Mouse (Mus musculus) erythroid progenitor cell, adult 5-6 weeks (primary cell): Measurements from ENCODE around the gene Traf7. TPM values are rescaled to one million over a fixed set of nuclear protein-coding genes. Genes with fewer than 3 reads are reported as not detected.
A peak's percentile ranks its signal among the peaks of the same experiment; 100 is the strongest.

Source experiments
- ATAC-seq: replicated peaks from 2 replicates; pipeline ENCODE4 v1.8.0; 2016; ENCODE audit warnings: moderate number of reproducible peaks, mild to moderate bottlenecking, moderate TSS enrichment, inconsistent platforms; ENCODE audit not compliant: poor library complexity, low FRiP score, severe bottlenecking
- total RNA-seq, 2 experiments: library from RNA; stranded (forward) in 1 of 2; stranded (reverse) in 1 of 2; fragments of 150-400 nt in 1 of 2; fragments of 186-747, 209-891 nt in 1 of 2; gene quantifications; 2 replicates each; pipeline versions ENCODE4 v1.2.3 to v1.2.4; 2015 to 2017; ENCODE audit warnings: low replicate concordance in 2 of 2

Traf7 gene
- total RNA-seq (2015; ENCODE audit: low replicate concordance) (49.0 and 54.1 TPM in 2 replicates), total RNA-seq (2017; ENCODE audit: low replicate concordance) (73.9 and 83.1 TPM in 2 replicates)

DNA sequence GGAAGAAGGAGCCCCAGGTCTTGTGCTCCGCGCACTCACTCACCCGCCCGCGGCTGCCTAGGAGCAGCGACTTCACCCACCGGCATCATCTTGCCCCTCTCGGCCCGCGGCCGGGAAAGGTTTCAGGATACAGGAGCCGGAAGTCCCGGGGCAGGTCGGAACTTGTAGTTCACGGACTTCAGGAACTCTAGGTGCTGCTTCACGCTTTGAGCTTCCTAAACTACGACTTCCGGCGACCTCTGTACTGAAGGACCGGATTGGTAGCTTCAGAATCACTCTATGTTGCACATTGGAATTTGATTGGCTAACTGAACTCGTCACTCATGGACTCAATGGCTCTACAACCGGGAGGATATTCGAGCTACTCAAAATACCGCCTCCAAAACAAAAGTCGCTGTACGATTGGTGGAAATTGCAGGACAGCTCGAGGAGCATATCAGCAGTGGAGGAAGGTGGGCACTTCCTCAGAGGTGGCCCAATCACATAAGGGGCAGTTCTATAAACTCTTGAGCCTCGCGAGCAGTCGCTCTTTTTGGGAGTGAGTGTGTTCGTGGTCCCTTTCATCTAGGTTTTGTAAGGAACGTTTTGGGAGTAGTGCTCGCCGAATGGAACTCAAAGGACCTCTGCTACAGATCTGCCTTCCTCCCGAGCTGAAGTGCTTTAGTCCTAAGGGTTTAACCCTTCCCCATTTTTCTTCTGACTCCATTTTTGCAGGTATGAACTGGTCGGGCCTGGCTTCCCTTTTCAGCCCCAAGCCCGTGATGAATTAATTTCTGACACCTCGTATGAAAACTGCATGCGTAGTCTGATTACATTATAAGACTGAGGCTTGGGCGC, at the start of gene Traf7:
Gene Traf7, minus strand, starts transcription at position 216 of the 837 bp plus-strand sequence.
- ATAC-seq = peak; percentile 91

DNA sequence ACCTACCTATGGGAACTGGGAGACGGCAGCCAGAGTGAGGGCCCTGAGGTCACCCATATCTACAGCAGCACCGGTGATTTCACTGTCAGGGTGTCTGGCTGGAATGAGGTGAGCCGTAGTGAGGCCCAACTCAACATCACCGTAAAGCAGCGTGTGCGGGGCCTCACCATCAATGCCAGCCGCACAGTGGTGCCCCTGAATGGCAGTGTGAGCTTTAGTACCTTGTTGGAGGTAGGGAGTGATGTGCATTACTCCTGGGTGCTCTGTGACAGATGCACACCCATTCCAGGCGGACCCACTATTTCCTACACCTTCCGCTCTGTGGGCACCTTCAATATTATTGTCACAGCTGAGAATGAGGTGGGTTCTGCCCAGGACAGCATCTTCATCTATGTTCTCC, 46.1 kb upstream of the Traf7 start:
- ATAC-seq = no peak

DNA sequence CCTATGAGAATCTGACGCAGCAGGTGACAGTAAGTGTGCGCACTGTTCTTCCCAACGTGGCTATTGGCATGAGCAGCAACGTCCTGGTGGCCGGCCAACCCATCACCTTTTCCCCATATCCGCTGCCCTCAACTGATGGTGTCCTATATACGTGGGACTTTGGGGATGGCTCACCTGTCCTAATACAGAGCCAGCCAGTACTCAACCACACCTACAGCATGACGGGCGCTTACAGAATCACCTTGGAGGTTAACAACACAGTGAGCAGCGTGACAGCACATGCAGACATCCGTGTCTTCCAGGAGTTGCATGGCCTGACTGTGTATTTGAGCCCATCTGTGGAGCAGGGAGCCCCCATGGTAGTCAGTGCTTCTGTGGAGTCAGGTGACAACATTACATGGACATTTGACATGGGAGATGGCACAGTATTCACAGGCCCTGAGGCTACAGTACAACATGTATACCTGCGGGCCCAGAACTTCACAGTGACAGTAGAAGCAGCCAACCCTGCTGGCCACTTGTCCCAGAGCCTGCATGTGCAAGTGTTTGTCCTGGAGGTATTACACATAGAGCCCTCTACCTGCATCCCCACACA, 45.0 kb upstream of the Traf7 start:
- ATAC-seq = no peak

DNA sequence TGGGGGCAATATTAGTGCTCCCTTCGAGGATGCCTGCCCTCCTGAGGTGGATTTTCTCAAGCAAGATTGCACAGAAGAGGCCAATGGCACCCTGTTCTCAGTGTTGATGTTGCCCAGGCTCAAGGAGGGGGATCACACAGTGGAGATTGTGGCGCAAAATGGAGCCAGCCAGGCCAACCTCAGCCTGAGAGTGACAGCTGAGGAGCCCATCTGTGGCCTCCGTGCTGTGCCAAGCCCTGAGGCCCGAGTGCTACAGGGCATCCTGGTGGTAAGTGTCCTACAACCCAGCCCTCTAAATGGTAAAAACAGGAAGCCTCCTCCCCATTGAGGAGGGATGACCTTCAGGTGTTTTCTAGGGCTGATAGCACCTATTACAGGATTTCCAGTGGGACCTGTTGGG, 42.1 kb upstream of the Traf7 start:
- ATAC-seq = no peak

- ATAC-seq = peak; percentile 85
Observed at GRCm38 (mm10) chr17:24567034-24567779, 39.5 kb upstream of the Traf7 start.

DNA sequence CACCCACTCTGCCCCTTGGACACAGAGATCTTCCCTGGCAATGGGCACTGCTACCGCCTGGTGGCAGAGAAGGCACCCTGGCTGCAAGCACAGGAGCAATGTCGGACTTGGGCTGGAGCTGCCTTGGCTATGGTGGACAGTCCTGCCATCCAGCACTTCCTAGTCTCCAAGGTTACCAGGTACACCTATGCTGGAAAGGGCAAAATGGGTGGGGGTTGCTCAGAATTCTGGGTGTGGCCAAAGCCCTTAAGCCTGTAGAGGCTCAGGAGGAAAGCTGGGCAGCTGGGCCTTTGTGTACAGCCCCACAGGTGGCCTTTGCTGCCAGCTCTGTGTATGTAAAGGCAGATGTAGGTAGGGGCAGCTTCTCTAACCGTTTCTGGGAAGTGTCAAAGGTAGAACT, 38.1 kb upstream of the Traf7 start:
- no peak for ATAC-seq

DNA sequence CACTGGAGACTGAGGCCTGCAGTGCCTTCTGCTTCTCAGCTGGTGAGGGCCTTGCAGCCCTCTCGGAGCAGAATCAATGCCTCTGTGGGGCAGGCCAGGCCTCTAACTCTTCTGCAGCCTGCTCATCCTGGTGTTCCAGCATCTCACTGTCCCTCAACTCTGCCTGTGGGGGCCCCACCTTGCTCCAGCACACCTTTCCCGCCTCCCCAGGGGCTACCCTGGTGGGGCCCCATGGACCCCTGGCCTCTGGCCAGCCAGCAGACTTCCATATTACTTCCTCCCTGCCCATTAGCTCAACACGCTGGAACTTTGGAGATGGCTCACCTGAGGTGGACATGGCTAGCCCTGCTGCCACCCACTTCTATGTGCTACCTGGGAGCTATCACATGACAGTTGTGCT, 37.4 kb upstream of the Traf7 start:
- no peak for ATAC-seq

GRCm38 (mm10) chr17:24564422-24564821, 36.7 kb upstream of the Traf7 start:
- no peak for ATAC-seq

DNA sequence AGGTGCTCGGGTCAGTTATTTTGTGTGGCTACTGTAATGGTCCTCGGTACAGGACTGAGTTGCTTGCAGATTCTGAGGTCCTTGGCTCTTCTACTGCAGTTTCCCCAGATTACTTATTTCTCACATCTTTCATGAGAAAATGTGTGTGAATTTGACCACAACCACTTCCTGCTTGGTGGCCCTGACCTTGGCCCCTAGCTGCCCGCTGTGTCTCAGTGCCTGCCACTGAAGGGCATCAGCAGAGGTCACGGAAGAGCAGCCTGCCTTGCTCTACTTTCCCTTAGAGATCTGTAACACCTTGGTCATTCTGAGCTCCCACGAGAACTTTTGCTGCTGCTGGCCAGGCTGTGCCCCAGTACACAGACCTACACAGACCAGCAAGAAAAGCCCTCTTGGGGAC, 35.9 kb upstream of the Traf7 start:
- ATAC-seq = no peak

- no peak for ATAC-seq
Observed at GRCm38 (mm10) chr17:24561592-24561991, 33.9 kb upstream of the Traf7 start.

- no peak for ATAC-seq
Observed at GRCm38 (mm10) chr17:24560301-24561028, 32.7 kb upstream of the Traf7 start.

GRCm38 (mm10) chr17:24559146-24559545, 31.4 kb upstream of the Traf7 start:
- no peak for ATAC-seq

- no peak for ATAC-seq
Observed at GRCm38 (mm10) chr17:24558600-24559099, 30.9 kb upstream of the Traf7 start.

GRCm38 (mm10) chr17:24557091-24557490, 29.4 kb upstream of the Traf7 start:
- no peak for ATAC-seq

DNA sequence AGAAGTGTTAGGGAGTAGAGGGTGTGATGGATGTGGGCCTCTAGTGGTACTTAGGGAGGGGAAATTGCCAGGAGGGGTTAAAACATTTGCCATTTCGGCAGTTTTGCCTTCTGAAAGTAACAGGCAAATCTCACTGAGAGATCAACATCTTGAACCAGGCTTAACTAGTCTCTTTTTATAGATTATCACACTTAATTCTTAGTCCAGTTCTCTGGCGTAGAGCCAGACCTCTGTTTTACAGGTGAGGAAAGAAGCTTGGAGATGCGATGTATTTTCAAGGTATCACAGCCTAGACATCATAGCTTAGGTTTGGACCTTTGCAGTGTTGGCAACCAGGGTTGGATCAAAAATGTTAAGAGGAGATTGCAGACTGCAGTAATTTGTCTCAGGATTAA, 23.3 kb upstream of the Traf7 start:
- no peak for ATAC-seq

DNA sequence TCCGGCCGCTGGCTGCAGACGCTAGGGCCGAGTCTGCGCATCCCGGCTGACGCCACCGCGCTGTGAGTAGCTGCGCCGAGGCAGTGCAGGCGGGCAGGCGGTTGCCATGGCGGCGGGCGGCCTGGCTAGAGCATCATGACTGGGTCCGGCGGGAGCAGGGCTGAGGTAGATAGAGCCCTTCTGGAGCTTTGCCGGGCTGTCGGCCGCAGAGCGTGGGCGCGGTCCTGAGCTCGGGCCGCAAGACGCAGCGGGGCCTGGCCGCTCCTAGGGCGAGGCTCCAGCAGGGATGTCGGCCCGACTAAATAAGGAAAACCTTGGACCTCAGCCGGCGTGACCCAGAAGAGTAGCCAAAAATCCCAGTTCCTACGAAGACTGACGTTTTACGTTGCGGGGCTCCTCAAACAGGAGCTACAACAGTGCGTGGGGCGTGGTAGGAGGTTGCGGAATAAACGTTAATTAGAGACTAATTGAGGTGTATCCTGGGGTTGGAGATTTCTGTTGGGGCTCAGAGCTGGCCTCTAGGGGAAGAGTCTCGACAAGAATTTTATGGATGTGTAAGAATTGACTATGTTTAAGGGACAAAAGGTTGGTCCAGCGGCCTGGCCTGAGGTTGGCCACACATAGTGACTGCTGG, 22.8 kb upstream of the Traf7 start:
- peak; percentile 71 for ATAC-seq

GRCm38 (mm10) chr17:24549618-24550415, 22.1 kb upstream of the Traf7 start, which contains the start of gene Pkd1:
Pkd1 (plus strand) TSS chr17:24549834.
- ATAC-seq = peak; percentile 85

DNA sequence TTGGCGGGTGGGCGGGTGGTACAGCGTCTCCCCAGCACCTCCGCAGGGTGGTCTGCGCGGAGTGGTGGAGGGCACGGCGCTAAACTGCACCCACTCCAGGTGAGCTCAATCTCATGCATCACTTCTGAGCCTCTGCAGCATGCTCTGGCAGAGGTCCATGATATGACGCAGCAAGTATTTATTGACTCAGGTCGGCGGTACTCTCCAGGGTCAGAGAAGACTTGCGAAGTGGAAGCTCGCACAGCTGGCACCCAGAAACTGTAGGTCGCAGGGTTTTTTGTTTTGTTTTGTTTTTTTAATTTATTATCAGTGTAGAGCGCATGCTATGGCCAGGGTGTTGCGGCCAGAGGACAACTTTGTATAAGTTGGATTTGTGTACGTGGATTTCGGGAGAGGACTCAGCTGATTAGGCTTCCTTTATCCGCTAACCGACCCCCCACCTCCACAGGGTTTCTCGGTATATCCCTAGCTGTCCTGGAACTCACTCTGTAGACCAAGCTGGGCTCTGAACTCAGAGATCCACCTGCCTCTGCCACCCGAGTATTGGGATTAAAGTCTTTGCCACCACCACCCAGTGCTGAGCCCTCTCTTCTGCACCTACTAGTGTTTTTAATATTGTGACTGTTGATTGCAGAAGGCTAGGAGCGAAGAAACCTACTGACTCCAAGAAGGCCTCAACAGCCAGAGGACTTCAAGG, 21.3 kb upstream of the Traf7 start:
- peak; percentile 64 for ATAC-seq
